Mouse (Mus musculus): ENCODE data around the gene Olfr1196. TPM values are rescaled to one million over a fixed set of nuclear protein-coding genes. Genes with fewer than 3 reads are reported as not detected.

The Olfr1196 gene
- total and polyA plus RNA-seq, 3 experiments = not detected

Other genes starting within 250 kb of the Olfr1196 start
- not detected in 2 replicates for gene Olfr1183, start 249.7 kb downstream of the Olfr1196 start, total RNA-seq (2012; rRNA removed)
- gene Olfr1183, start 249.7 kb downstream of the Olfr1196 start, polyA plus RNA-seq (2012; ENCODE audit: insufficient read depth in 1 of 2, insufficient read length in 2 of 2, low read depth in 1 of 2, low replicate concordance in 2 of 2, missing spikeins in 1 of 2) = under 1 TPM in 1 of 2 experiments, not detected in 1; 0.01 TPM
- not detected in 2 replicates for gene Olfr1184, start 221.0 kb downstream of the Olfr1196 start, total RNA-seq (2012; rRNA removed)
- gene Olfr1184, start 221.0 kb downstream of the Olfr1196 start, polyA plus RNA-seq (2012; ENCODE audit: insufficient read depth in 1 of 2, insufficient read length in 2 of 2, low read depth in 1 of 2, low replicate concordance in 2 of 2, missing spikeins in 1 of 2) = not detected
- not detected in 2 replicates for gene Olfr1185-ps1, start 211.3 kb downstream of the Olfr1196 start, total RNA-seq (2012; rRNA removed)
- not detected for gene Olfr1185-ps1, start 211.3 kb downstream of the Olfr1196 start, polyA plus RNA-seq (2012; ENCODE audit: insufficient read depth in 1 of 2, insufficient read length in 2 of 2, low read depth in 1 of 2, low replicate concordance in 2 of 2, missing spikeins in 1 of 2)
- gene Olfr1186, start 186.0 kb downstream of the Olfr1196 start, total RNA-seq (2012; rRNA removed) = not detected in 2 replicates
- gene Olfr1186, start 186.0 kb downstream of the Olfr1196 start, polyA plus RNA-seq (2012; ENCODE audit: insufficient read depth in 1 of 2, insufficient read length in 2 of 2, low read depth in 1 of 2, low replicate concordance in 2 of 2, missing spikeins in 1 of 2) = not detected
- gene Olfr1188, start 147.7 kb downstream of the Olfr1196 start, total RNA-seq (2012; rRNA removed) = not detected in 2 replicates
- gene Olfr1188, start 147.7 kb downstream of the Olfr1196 start, polyA plus RNA-seq (2012; ENCODE audit: insufficient read depth in 1 of 2, insufficient read length in 2 of 2, low read depth in 1 of 2, low replicate concordance in 2 of 2, missing spikeins in 1 of 2) = not detected
- gene Olfr1189, start 118.1 kb downstream of the Olfr1196 start, total RNA-seq (2012; rRNA removed) = not detected in 2 replicates
- gene Olfr1189, start 118.1 kb downstream of the Olfr1196 start, polyA plus RNA-seq (2012; ENCODE audit: insufficient read depth in 1 of 2, insufficient read length in 2 of 2, low read depth in 1 of 2, low replicate concordance in 2 of 2, missing spikeins in 1 of 2) = not detected
- not detected in 2 replicates for gene Olfr1191-ps1, start 64.1 kb downstream of the Olfr1196 start, total RNA-seq (2012; rRNA removed)
- not detected for gene Olfr1191-ps1, start 64.1 kb downstream of the Olfr1196 start, polyA plus RNA-seq (2012; ENCODE audit: insufficient read depth in 1 of 2, insufficient read length in 2 of 2, low read depth in 1 of 2, low replicate concordance in 2 of 2, missing spikeins in 1 of 2)
- not detected in 2 replicates for gene Olfr1192-ps1, start 56.1 kb downstream of the Olfr1196 start, total RNA-seq (2012; rRNA removed)
- gene Olfr1192-ps1, start 56.1 kb downstream of the Olfr1196 start, polyA plus RNA-seq (2012; ENCODE audit: insufficient read depth in 1 of 2, insufficient read length in 2 of 2, low read depth in 1 of 2, low replicate concordance in 2 of 2, missing spikeins in 1 of 2) = not detected
- gene Olfr1193, start 29.0 kb downstream of the Olfr1196 start, total RNA-seq (2012; rRNA removed) = not detected in 2 replicates
- gene Olfr1193, start 29.0 kb downstream of the Olfr1196 start, polyA plus RNA-seq (2012; ENCODE audit: insufficient read depth in 1 of 2, insufficient read length in 2 of 2, low read depth in 1 of 2, low replicate concordance in 2 of 2, missing spikeins in 1 of 2) = not detected
- not detected in 2 replicates for gene Olfr1195, start 15.4 kb downstream of the Olfr1196 start, total RNA-seq (2012; rRNA removed)
- not detected for gene Olfr1195, start 15.4 kb downstream of the Olfr1196 start, polyA plus RNA-seq (2012; ENCODE audit: insufficient read depth in 1 of 2, insufficient read length in 2 of 2, low read depth in 1 of 2, low replicate concordance in 2 of 2, missing spikeins in 1 of 2)
- gene Olfr1197, start 27.8 kb upstream of the Olfr1196 start, total RNA-seq (2012; rRNA removed) = not detected in 2 replicates
- not detected for gene Olfr1197, start 27.8 kb upstream of the Olfr1196 start, polyA plus RNA-seq (2012; ENCODE audit: insufficient read depth in 1 of 2, insufficient read length in 2 of 2, low read depth in 1 of 2, low replicate concordance in 2 of 2, missing spikeins in 1 of 2)
- gene Olfr1198, start 46.8 kb upstream of the Olfr1196 start, total RNA-seq (2012; rRNA removed) = not detected in 2 replicates
- not detected for gene Olfr1198, start 46.8 kb upstream of the Olfr1196 start, polyA plus RNA-seq (2012; ENCODE audit: insufficient read depth in 1 of 2, insufficient read length in 2 of 2, low read depth in 1 of 2, low replicate concordance in 2 of 2, missing spikeins in 1 of 2)
- not detected in 2 replicates for gene Olfr1199, start 55.9 kb upstream of the Olfr1196 start, total RNA-seq (2012; rRNA removed)
- gene Olfr1199, start 55.9 kb upstream of the Olfr1196 start, polyA plus RNA-seq (2012; ENCODE audit: insufficient read depth in 1 of 2, insufficient read length in 2 of 2, low read depth in 1 of 2, low replicate concordance in 2 of 2, missing spikeins in 1 of 2) = not detected
- not detected in 2 replicates for gene Olfr1200, start 65.9 kb upstream of the Olfr1196 start, total RNA-seq (2012; rRNA removed)
- not detected for gene Olfr1200, start 65.9 kb upstream of the Olfr1196 start, polyA plus RNA-seq (2012; ENCODE audit: insufficient read depth in 1 of 2, insufficient read length in 2 of 2, low read depth in 1 of 2, low replicate concordance in 2 of 2, missing spikeins in 1 of 2)
- gene Olfr1201, start 88.4 kb upstream of the Olfr1196 start, total RNA-seq (2012; rRNA removed) = not detected in 2 replicates
- gene Olfr1201, start 88.4 kb upstream of the Olfr1196 start, polyA plus RNA-seq (2012; ENCODE audit: insufficient read depth in 1 of 2, insufficient read length in 2 of 2, low read depth in 1 of 2, low replicate concordance in 2 of 2, missing spikeins in 1 of 2) = not detected
- gene Olfr1202, start 109.9 kb upstream of the Olfr1196 start, total RNA-seq (2012; rRNA removed) = not detected in 2 replicates
- not detected for gene Olfr1202, start 109.9 kb upstream of the Olfr1196 start, polyA plus RNA-seq (2012; ENCODE audit: insufficient read depth in 1 of 2, insufficient read length in 2 of 2, low read depth in 1 of 2, low replicate concordance in 2 of 2, missing spikeins in 1 of 2)
- gene Olfr1205, start 125.1 kb upstream of the Olfr1196 start, total RNA-seq (2012; rRNA removed) = not detected in 2 replicates
- gene Olfr1205, start 125.1 kb upstream of the Olfr1196 start, polyA plus RNA-seq (2012; ENCODE audit: insufficient read depth in 1 of 2, insufficient read length in 2 of 2, low read depth in 1 of 2, low replicate concordance in 2 of 2, missing spikeins in 1 of 2) = not detected
- not detected in 2 replicates for gene Olfr1204, start 144.7 kb upstream of the Olfr1196 start, total RNA-seq (2012; rRNA removed)
- gene Olfr1204, start 144.7 kb upstream of the Olfr1196 start, polyA plus RNA-seq (2012; ENCODE audit: insufficient read depth in 1 of 2, insufficient read length in 2 of 2, low read depth in 1 of 2, low replicate concordance in 2 of 2, missing spikeins in 1 of 2) = not detected
- not detected in 2 replicates for gene Olfr1206, start 158.6 kb upstream of the Olfr1196 start, total RNA-seq (2012; rRNA removed)
- not detected for gene Olfr1206, start 158.6 kb upstream of the Olfr1196 start, polyA plus RNA-seq (2012; ENCODE audit: insufficient read depth in 1 of 2, insufficient read length in 2 of 2, low read depth in 1 of 2, low replicate concordance in 2 of 2, missing spikeins in 1 of 2)
- not detected in 2 replicates for gene Olfr1208, start 197.7 kb upstream of the Olfr1196 start, total RNA-seq (2012; rRNA removed)
- gene Olfr1208, start 197.7 kb upstream of the Olfr1196 start, polyA plus RNA-seq (2012; ENCODE audit: insufficient read depth in 1 of 2, insufficient read length in 2 of 2, low read depth in 1 of 2, low replicate concordance in 2 of 2, missing spikeins in 1 of 2) = not detected
- not detected in 2 replicates for gene Olfr1209, start 210.6 kb upstream of the Olfr1196 start, total RNA-seq (2012; rRNA removed)
- gene Olfr1209, start 210.6 kb upstream of the Olfr1196 start, polyA plus RNA-seq (2012; ENCODE audit: insufficient read depth in 1 of 2, insufficient read length in 2 of 2, low read depth in 1 of 2, low replicate concordance in 2 of 2, missing spikeins in 1 of 2) = not detected
- gene Olfr1211, start 233.5 kb upstream of the Olfr1196 start, total RNA-seq (2012; rRNA removed) = not detected in 2 replicates
- gene Olfr1211, start 233.5 kb upstream of the Olfr1196 start, polyA plus RNA-seq (2012; ENCODE audit: insufficient read depth in 1 of 2, insufficient read length in 2 of 2, low read depth in 1 of 2, low replicate concordance in 2 of 2, missing spikeins in 1 of 2) = not detected
- gene Olfr1212, start 249.4 kb upstream of the Olfr1196 start, total RNA-seq (2012; rRNA removed) = not detected in 2 replicates
- not detected for gene Olfr1212, start 249.4 kb upstream of the Olfr1196 start, polyA plus RNA-seq (2012; ENCODE audit: insufficient read depth in 1 of 2, insufficient read length in 2 of 2, low read depth in 1 of 2, low replicate concordance in 2 of 2, missing spikeins in 1 of 2)

Measured in MEL (cell line).